Mouse (Mus musculus) NIH3T3 (cell line): Measurements from ENCODE around the gene Eea1.
"Not testable (repeated sequence)": the region's sequence is repeated elsewhere in the genome, so short reads cannot be mapped to it uniquely, and the experiment has no call there.

ENCODE experiments used
- DNase-seq: peaks from one replicate; pipeline ENCODE4 v3.0.0-alpha.2; 2012; ENCODE audit warnings: low read depth

Eea1 gene

DNA sequence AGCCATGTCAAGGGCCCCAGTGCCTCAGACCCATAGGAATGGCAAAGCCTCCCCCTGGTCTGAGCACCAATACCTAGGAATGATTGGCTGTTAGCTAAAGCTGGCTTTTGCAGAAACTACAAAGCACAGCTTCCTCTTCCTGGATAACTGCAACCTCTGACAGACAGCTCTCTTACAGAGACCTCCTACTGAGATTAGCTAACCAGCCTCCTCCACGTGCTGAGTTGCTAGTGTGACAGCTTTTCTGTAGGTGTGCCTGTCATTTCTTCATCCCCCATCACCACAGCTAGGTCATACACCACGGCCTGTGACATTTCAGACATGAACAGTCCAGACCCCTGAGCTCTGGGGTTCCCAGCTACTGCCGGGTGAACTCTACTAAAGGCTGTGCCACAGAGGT lies 126.9 kb downstream of the Eea1 start:
- DNase-seq, result no peak

DNA sequence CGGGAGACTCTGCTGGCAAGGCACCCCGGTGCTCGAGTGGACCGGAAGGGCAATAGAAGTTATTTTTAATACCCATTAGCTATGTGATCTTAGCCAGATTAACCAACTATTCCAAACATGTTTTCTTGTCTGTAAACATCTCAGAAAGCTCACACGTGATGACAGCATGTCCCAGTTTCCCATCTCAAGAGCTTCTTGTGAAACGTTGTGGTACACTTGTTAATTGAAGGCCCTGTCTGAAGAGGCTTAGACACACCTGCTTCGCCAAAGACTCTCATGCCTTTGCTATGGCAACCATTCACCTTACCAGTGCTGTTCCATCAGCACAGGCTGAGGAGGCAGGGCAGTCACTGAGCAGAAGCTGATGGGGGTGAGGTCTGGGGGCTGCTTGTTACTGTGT lies 133.9 kb downstream of the Eea1 start:
- no peak for DNase-seq

DNA sequence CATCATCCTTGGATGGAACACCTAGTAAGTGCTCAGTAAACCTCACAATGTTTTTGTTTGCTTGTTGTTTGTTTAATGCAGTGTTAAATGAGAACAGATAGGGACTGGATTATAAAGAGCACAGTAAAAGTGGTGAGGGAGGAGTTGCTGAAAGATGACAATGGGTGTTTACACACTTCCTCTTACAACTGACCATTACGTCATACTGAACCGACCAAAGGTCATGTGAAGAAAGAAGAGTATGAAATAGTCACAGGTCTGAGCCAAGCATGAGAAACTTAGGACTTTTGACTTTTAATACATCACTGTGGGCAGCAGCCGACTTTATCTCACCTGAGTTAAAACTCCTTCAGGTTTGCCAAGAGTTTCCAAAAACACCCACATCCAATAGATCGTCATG lies 135.0 kb downstream of the Eea1 start:
- DNase-seq, result peak; percentile 40

DNA sequence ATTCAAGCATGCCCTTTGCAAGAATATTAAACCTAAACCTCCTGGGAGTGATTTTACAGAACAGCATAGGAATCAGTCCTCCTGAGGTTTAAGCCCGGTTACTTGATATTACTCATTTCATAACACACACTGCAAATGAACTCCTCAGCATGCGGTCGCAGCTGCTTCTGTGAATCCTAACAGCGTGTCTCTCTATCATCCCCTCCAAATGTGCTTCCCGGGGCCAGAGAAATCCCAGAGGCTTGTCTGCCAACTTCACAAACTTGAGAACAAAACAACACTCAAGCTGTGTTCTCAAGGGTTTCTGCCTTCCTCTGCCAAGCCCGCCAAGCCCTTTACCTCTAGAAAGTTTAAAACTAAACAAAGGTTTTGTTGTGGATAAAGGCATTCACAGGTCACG lies 135.4 kb downstream of the Eea1 start:
- DNase-seq, result peak; percentile 43

DNA sequence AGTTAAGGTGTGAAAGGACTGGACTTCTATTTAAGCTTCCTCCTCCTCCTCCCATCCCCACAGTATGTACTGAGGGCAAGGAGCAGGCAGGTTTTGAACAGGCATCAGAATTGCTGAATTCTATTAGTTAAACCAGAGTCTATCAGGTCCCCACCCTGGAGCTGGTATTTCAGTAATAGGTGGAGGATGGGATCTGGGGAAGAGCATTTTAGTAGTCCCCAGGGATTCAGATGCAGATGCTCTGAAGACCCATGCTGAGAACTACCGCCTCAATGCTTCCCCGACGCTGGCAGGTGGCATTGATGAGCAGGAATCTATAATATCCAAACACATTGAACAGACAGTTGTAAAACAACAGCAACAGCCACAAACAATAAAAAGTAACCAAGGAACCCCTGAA lies 136.0 kb downstream of the Eea1 start:
- no peak for DNase-seq

DNA sequence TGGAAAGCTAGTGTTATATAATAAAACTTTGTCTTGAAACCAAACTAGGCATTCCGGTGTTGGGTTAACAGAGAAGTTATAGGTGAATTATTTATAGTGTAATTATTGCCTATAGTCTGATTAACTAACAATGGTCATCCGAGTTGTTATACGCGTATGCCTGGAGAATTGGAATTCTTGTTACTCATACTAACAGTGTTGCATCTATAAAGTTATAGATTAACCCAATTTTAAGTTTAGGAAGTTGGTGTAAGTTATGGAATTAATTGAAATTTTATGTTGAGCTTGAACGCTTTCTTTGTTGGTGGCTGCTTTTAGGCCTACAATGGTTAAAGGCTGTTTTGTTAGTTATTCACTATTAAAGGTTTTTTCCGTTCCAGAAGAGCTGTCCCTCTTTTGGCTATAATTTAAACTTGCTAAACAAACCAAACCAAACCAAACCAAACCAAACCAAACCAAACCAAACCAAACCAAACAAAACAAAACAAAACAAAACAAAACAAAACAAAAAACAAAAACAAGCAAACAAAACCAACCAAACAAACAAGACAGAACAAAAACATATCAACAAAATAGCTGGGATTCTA lies 137.1 kb downstream of the Eea1 start:
- not testable (repeated sequence) for DNase-seq

DNA sequence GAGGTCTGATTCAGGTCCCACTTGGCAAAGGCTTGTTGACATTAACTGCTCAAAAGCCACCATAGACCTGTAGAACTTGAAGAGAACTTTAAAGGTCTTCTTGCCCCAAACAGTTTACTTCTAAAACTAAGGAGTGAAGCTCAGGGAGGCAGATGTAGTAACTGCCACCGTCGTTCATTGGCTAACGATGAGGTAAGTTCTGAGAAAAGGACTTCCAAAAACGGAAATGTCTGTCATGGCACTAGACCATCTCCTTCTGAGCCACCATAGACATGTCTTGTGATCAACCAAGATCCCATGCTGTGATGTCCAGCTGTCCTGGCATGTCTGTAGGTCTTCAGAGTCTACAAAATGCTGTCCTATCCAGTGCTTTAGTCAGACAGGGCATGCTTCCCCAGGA lies 139.4 kb downstream of the Eea1 start:
- no peak for DNase-seq

DNA sequence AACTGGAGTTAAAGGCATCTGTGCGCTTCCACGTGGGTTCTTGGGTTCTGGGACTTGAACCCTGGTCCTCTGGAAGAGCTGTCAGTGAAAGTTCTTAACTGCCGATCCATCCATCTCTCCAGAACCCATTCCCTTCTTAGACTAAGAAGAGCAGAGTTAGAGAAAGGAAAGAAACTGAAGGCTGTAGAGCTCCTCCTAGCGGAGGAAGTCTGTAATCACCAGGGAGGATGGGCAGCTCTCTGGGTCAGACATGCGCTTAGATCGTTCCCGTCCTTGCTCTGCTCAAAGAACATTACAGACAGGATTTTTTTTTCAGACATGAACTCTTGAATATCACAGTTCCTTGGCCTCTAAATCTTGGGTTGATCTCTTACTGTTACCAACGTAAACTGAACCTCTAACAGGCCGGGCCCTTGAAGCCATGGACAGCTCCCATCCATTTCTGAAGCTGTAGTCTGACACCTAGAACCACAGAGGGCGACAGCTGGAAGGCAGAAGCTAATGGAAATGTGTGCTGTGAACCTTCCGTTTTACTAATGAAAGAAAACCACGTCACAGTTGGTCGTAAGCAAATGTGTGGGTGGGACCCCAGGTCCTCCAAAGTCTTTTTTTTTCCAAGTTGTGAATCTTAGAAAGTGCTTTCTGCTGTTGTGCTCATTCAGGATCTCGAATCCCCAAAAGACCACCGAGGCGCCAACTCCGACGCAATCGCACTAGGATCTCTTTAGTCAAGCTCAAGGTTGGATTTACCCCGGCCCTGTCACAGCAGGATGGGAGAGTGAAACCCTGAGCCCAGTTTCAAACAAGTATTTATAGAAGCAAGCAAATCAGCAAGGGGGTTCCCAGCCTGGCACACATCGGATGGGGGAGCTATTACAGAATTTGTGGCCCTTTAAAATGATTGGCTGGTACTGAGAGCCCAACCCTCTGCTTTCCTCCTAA lies 140.3 kb downstream of the Eea1 start:
- DNase-seq, result peak; percentile 61

DNA sequence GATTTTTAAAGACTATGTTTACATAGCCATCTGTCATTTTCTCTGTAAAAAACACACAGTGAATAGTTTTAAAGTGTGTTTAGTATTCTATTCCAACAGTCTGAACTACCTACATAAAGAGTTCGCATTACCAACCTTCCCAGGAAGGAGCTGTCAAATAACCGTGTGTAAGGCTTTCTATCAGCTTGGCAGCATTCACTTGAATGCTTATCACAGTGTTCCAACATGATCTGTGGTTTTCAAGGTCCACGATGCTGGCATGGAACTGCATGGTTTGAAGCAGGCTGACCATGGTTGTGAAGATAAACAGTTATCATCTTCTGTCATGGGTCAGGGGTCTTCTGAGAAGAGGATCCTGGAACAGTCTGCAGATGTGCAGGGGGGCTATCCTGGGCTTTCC lies 141.8 kb downstream of the Eea1 start:
- DNase-seq, result no peak

DNA sequence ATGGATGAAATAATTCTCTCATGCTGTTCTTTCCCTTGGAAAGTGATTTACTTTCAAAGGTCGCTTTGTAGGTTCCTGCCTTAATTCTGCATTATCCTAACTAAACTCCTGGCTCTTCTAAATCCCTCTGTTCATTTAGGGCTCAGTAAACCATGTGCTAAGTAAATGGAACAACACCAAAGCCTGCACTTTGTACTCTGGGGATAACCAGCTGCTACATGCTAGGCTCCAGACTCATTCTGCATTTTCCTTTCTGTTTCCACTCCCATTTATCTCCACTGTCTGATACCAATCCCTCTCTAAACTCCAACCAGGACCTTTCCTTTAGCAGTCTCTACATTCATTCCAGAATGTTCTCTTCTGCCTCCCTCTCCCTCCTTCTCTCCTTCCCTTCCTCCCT lies 149.3 kb downstream of the Eea1 start:
- DNase-seq, result no peak

DNA sequence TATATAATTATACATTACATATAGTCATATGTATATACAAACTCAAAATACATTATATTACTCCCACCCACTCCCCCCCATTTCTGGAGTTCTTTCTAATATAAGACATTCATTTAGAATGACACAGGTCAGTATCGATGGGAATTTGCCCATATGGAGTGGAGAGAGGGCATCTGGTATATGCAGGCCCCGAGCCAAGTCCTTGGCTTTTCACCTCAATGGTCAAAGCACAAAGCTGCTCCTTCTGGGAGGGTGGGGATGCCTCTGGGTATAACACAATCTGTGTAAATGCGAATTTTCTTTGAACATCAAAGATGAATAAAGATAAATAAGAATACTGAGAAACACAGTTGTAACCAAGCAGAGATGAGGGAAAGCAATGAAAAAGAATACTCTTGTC lies 149.9 kb downstream of the Eea1 start:
- no peak for DNase-seq

DNA sequence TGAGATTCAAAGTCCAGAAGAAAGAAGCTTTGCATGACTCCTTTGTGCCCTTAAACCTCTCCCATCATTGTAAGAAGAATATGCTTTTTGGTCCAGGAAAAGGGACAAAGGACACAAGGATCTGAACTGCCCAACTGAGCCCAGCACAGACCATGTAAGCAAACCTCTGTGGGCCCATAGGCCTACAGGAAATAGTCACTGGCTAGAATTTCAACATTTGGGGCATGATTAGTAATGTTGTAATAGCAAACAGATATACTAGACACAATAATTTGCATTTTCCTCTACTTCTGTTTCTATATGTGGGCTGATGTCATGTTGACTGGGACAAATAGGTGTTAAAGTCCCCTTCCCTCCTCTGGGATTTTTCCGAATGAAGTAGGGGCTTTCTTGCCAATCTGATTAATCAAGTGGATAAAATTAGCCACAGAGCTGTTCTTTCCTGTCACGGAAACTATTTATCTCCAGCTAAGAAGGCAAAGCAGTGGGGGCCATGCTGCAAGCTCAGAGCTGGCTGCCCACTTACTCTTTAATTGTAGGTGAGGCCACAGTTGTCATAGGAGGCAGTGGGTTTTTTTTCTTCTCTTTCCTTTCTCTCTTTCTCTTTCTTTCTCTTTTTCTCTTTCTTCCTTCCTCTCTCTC lies 153.6 kb downstream of the Eea1 start:
- DNase-seq, result no peak

DNA sequence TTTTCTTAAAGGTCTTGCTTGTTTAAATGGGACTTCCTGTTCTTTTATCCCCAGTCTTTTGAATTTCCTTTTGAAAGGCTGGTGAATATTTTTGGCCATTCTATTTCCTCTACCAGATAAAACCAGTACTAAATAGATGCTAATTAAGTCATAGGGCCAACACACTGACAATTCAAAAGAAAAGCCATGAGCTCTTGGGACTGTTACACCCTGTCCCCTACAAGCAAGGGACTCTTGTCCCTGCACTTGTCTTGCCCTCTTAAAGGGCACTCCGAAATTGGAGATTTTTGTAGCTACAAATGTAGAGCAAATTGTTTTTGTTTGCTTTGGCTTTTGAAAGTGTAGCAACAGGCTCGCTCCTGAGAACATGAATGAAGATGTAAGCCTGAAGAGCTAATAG lies 154.1 kb downstream of the Eea1 start:
- DNase-seq, result no peak
